Mouse (Mus musculus) liver, embryonic 12.5 days (tissue): Measurements from ENCODE around the gene Actr10. TPM values are rescaled to one million over a fixed set of nuclear protein-coding genes. Genes with fewer than 3 reads are reported as not detected.

Experiments used
- ATAC-seq: fragments of 200-750 bp; cut with Nextera tagmentation; 2 replicates; pipeline ENCODE4 v1.8.0; 2017; ENCODE audit warnings: moderate number of reproducible peaks, mild to moderate bottlenecking, moderate library complexity
- H3K27ac ChIP-seq: fragments of 300-500 bp; sonication (generic); 2 replicates; pipeline ENCODE4 v1.5.1; 2016; ENCODE audit warnings: mild to moderate bottlenecking
- H3K27me3 ChIP-seq: fragments of 300-500 bp; sonication (generic); replicated peaks from 2 replicates; pipeline ENCODE4 v1.6.1; 2016; ENCODE audit warnings: mild to moderate bottlenecking, moderate library complexity
- H3K36me3 ChIP-seq: fragments of 300-500 bp; sonication (generic); 2 replicates; pipeline ENCODE4 v1.6.1; 2016; ENCODE audit warnings: mild to moderate bottlenecking, moderate library complexity
- H3K4me1 ChIP-seq: fragments of 300-500 bp; sonication (generic); 2 replicates; pipeline ENCODE4 v1.6.1; 2016
- H3K4me2 ChIP-seq: fragments of 300-500 bp; sonication (generic); 2 replicates; pipeline ENCODE4 v1.6.1; 2016; ENCODE audit warnings: mild to moderate bottlenecking, moderate library complexity
- H3K4me3 ChIP-seq: fragments of 300-500 bp; sonication (generic); 2 replicates; pipeline ENCODE4 v1.5.1; 2016; ENCODE audit warnings: mild to moderate bottlenecking, moderate library complexity
- H3K9ac ChIP-seq: fragments of 300-500 bp; sonication (generic); 2 replicates; pipeline ENCODE4 v1.6.1; 2016; ENCODE audit warnings: mild to moderate bottlenecking, moderate library complexity
- H3K9me3 ChIP-seq: fragments of 300-500 bp; sonication (generic); replicated peaks from 2 replicates; pipeline ENCODE4 v1.6.1; 2016; ENCODE audit warnings: mild to moderate bottlenecking, moderate library complexity
- WGBS: fragments of 180-500 bp; shearing (Covaris S2); methylation state at CpG from one replicate; pipeline ENCODE4 v1.1.7; 2016; ENCODE audit not compliant: insufficient replicate concordance; 5-methylcytosine and 5-hydroxymethylcytosine counted together
- polyA plus RNA-seq: library from polyadenylated mRNA; unstranded; fragments of >200 nt; fragmentation: Nextera tagmentation; extraction: Ambion mirVana; gene quantifications from 2 replicates; pipeline ENCODE4 v1.2.1, GENCODE M21; 2016

Actr10 gene
- polyA plus RNA-seq, 1 experiment from 2014 or later, result 130 TPM

DNA sequence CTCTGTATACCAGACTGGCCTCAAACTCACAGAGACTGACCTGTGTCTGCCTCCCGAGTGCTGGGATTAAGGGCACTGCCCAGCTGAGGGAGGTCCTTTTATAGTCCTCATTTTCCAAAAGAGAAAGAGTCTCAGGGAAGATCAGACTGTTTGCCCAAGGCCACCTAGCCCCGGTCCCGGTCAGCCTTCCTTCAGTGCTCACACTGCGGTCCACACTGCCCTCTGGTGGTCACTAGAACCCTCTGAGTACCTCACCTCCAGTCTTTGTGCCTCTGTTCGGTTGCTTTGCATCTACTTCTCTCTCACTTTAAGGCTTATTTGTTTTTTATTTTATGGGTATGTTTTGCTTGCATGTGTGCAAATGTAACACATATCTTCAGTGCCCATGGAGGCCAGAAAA, 26.6 kb upstream of the Actr10 start:
- peaks cover 10% of the 10 kb centered on the region; the same call in 1 of the 2 replicates for H3K4me1 ChIP-seq
- WGBS, result 9% methylated on average over 5 of the region's 5 CpGs

DNA sequence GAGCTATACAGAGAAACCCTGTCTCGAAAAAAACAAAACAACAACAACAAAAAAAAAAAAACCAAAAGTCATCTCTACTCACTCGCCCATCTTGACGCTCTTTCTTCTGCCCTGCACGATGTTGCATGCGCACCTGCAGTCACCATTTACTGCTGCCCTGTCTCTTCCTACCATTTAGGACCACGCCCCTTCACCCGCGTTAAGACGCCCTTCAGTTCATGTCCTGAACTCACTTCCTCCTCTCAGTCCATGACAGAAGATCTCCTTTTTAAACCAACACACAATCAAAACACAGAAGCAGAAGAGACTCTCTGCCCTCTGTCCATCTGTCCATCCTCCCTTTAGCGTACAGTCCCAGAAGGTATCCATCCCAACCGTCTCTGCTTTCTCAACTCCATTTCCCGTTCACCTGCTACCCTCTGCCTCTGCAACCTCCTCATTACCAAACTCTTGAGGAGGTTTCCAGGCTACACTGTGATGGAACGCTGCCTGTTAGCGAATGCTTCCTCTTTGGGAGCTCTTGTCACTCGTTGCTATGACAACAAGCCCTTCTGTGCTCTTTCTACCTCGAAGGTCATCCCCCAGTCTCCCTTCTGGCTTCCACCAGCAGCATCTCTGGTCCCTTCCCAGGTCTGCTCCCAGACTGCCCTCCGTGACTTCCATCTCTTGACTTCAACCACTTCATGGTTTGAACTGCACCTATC, 25.8 kb upstream of the Actr10 start:
- no peak overlapping the region for H3K27ac ChIP-seq
- peaks cover 10% of the 10 kb centered on the region; the same call in 1 of the 2 replicates for H3K4me1 ChIP-seq
- ATAC-seq, result no peak
- no peaks in the 10 kb centered on the region for H3K9me3 ChIP-seq
- no peaks in the 10 kb centered on the region for H3K36me3 ChIP-seq
- WGBS, result 43% methylated on average over 17 of the region's 17 CpGs
- peaks cover 8% of the 10 kb centered on the region; the same call in 1 of the 2 replicates for H3K27me3 ChIP-seq
- H3K9ac ChIP-seq, result no peak overlapping the region
- no peak overlapping the region for H3K4me2 ChIP-seq
- no peak overlapping the region for H3K4me3 ChIP-seq

More for the DNA sequence above, 26.6 kb upstream of the Actr10 start:
- H3K27me3 ChIP-seq, result peaks cover 8% of the 10 kb centered on the region; the same call in 1 of the 2 replicates
- no peak overlapping the region for H3K4me3 ChIP-seq
- H3K9me3 ChIP-seq, result no peaks in the 10 kb centered on the region
- H3K9ac ChIP-seq, result no peak overlapping the region
- H3K27ac ChIP-seq, result no peak overlapping the region
- no peaks in the 10 kb centered on the region for H3K36me3 ChIP-seq
- ATAC-seq, result peak; percentile 47; the same call in 1 of the 2 replicates
- no peak overlapping the region for H3K4me2 ChIP-seq

DNA sequence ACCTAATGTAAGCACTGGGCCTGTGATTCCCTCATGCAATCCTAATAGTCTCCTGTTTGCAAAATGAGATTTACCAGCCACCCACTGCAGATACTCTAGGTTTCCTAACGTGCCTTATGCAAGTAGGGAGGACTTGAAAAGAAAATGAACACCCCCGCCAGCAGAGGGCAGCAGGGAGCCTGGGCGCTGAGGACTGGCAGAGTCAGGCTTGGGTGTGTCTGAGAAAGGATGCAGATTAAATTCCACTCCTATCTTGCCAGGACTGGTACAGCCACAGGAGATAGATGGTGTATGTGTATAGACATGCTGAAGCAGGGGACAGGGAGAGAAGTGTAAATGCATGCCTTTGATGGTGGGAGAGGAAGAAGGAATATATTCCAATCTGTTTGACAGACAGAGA, 24.2 kb upstream of the Actr10 start:
- Histone ChIP-seq H3K4me1 (peaks cover 10% of the 10 kb centered on the region; the same call in 1 of the 2 replicates), H3K27ac (no peak overlapping the region), H3K9me3 (0 out of 2 replicates have a peak, but pooled peaks cover 3% of the 10 kb centered on the region), H3K27me3 (peaks cover 8% of the 10 kb centered on the region; the same call in 1 of the 2 replicates), H3K36me3 (no peaks in the 10 kb centered on the region), H3K9ac (no peak overlapping the region), H3K4me3 (no peak overlapping the region), H3K4me2 (no peak overlapping the region)
- ATAC-seq, result peak; percentile 65
- WGBS, result 13% methylated on average over 3 of the region's 3 CpGs

DNA sequence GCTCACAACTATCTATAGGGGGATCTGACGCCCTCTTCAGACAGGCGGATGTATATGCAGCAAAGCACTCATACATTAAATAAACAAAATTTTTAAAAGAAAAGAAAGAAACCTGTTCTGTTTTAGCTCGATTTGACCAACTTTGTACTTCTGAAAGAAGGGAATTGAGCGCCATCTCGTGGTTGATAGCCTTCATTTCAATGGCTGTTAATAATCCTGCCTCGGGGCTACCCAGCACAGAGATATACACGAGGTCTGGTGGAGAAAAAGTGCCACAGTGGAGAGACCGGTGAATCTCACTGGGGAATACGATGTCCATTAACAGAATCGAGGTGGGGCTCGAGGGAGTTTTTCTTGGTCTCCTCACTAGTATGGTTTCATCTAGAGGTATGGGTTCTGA, 23.3 kb upstream of the Actr10 start:
- Histone ChIP-seq H3K4me1 (peaks cover 10% of the 10 kb centered on the region; the same call in 1 of the 2 replicates), H3K4me3 (no peak overlapping the region), H3K9ac (no peak overlapping the region), H3K27ac (no peak overlapping the region), H3K36me3 (no peaks in the 10 kb centered on the region), H3K9me3 (0 out of 2 replicates have a peak, but pooled peaks cover 3% of the 10 kb centered on the region), H3K27me3 (peaks cover 8% of the 10 kb centered on the region; the same call in 1 of the 2 replicates), H3K4me2 (no peak overlapping the region)
- 47% methylated on average over 11 of the region's 11 CpGs for whole genome bisulfite sequencing
- ATAC-seq, result no peak

DNA sequence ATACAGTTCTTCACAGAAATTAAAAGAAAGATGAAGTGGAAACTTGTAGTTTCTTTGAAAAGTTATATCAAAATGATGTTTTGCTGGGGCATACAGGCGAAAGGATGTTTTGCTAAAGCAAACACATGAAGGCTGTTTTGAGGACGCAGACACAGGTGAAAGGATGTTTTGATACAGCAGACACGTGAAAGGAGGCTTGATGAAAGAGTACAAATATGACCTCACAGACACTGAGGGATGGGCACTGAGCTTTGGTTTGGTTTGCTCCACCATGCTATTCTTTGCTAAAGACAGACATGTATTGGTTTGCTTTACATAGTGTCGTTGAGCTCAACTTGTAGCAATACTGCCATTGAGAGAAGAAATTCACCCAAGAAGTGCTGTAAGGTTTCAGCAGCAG, 7.9 kb upstream of the Actr10 start:
- no peak overlapping the region for H3K4me3 ChIP-seq
- H3K4me2 ChIP-seq, result no peak overlapping the region
- H3K4me1 ChIP-seq, result no peaks in the 10 kb centered on the region
- no peak for ATAC-seq
- no peak overlapping the region for H3K9ac ChIP-seq
- H3K9me3 ChIP-seq, result no peaks in the 10 kb centered on the region
- 69% methylated on average over 4 of the region's 4 CpGs for WGBS
- H3K36me3 ChIP-seq, result no peaks in the 10 kb centered on the region
- no peak overlapping the region for H3K27ac ChIP-seq
- H3K27me3 ChIP-seq, result no peaks in the 10 kb centered on the region

DNA sequence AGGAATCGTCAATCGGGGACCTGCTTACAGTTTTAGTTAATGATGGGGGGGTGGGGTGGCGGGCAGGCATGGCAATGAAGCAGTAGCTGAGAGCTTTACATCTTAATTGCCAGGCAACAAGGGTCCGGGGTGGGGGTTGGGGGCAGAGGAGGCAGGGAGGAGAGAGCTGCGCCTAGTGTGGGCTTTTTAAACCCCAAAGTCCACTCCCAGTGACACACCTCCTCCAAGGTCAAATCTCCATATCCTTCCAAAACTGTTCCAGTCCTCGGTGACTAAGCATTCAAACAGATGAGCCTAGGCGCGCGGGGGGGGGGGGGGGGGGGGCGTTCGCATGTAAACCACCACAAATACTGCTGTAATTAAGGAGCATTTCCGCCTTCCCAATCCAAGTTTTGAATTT, 507 bp upstream of the Actr10 start:
- H3K27ac ChIP-seq, result peak overlapping the region; percentile 87
- H3K9me3 ChIP-seq, result 0 out of 2 replicates have a peak, but pooled peaks cover 3% of the 10 kb centered on the region
- peak overlapping the region; percentile 95 for H3K4me3 ChIP-seq
- peaks cover 15% of the 10 kb centered on the region for H3K36me3 ChIP-seq
- H3K9ac ChIP-seq, result peak overlapping the region; percentile 94
- peak; percentile 11 for ATAC-seq
- H3K27me3 ChIP-seq, result no peaks in the 10 kb centered on the region
- 26% methylated on average over 10 of the region's 12 CpGs for WGBS
- peaks cover 14% of the 10 kb centered on the region for H3K4me1 ChIP-seq
- peak overlapping the region; percentile 76 for H3K4me2 ChIP-seq

DNA sequence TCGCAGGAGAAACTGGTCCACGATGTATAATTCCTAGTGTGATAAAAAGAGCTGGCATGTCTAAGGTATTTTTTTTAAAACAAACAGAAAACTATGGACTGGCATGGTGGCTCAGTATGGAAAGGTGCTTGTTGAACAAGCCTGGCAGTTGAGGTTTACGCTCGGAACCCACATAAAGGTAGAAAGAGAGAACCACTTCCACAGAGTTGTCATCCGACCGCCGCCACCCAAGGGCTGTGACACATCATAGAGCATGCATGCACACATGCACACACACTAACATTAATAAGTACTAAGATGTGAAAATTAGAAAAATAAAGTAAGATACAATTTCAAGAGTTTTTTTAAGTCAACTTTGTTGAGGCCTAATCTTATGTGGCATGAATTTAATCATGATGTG, 3.1 kb downstream of the Actr10 start:
- H3K36me3 ChIP-seq, result peaks cover 41% of the 10 kb centered on the region
- no peak overlapping the region for H3K27ac ChIP-seq
- no peak overlapping the region for H3K4me3 ChIP-seq
- H3K9me3 ChIP-seq, result 0 out of 2 replicates have a peak, but pooled peaks cover 3% of the 10 kb centered on the region
- no peaks in the 10 kb centered on the region for H3K27me3 ChIP-seq
- no peak for ATAC-seq
- H3K4me2 ChIP-seq, result no peak overlapping the region
- whole genome bisulfite sequencing, result 92% methylated on average over 7 of the region's 7 CpGs
- no peak overlapping the region for H3K9ac ChIP-seq
- peaks cover 14% of the 10 kb centered on the region for H3K4me1 ChIP-seq

DNA sequence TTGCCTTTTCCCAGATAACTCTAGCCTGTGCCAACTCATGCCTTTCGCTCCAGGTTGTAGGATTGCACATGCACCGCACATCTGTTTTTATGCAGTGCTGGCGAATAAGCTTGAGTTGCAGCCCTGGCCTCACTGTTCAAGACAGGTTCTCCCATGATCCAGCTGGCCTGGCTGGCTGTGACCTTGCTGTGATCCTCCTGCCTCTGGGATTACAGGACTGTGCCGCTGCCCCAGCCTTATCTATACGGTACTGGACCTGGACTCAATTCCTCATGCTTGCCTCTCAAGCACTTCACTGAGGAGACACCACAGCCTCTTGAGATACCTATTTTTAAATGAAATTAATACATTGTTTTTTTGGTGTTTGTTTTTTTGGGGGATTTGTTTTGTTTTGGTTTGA, 6.5 kb downstream of the Actr10 start:
- Histone ChIP-seq H3K4me3 (no peak overlapping the region), H3K36me3 (peaks cover 66% of the 10 kb centered on the region), H3K27me3 (no peaks in the 10 kb centered on the region), H3K27ac (no peak overlapping the region), H3K4me1 (peaks cover 5% of the 10 kb centered on the region), H3K9ac (no peak overlapping the region), H3K4me2 (no peak overlapping the region), H3K9me3 (no peaks in the 10 kb centered on the region)
- ATAC-seq, result no peak
- 90% methylated on average over 5 of the region's 5 CpGs for WGBS

DNA sequence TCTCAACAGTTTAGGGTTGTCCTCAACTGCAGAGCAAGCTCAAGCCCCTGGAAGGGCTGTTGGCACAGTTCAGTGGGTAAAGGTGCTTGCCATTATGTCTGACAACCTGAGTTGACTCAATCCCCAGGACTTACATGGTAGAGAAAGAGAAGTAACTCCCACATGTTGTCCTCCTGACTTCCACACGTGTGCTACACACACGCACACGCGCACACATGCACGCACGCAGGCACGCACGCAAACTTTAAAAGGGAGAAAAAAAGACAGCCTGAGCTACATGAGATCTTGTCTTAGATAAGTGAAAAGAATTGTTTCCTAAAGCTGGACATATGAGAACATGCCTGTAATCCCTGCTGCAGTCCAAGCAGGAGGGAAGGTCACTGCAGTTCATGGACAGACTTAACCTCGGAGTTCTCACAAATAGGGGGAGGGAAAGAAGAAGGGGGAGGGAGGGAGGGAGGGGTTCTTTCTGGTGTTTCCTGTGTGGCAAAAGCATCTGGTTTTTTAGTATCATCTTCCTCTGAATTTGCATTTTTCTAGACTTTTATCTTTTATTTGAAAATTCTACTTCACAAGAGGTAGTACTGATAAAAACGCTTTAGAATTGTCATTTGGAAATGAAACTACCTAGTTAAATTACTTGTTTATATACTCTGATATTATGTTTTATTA, 9.1 kb downstream of the Actr10 start:
- no peaks in the 10 kb centered on the region for H3K27me3 ChIP-seq
- H3K4me1 ChIP-seq, result no peaks in the 10 kb centered on the region
- H3K4me3 ChIP-seq, result no peak overlapping the region
- H3K9me3 ChIP-seq, result no peaks in the 10 kb centered on the region
- H3K36me3 ChIP-seq, result peaks cover 66% of the 10 kb centered on the region
- no peak overlapping the region for H3K9ac ChIP-seq
- ATAC-seq, result no peak
- no peak overlapping the region for H3K4me2 ChIP-seq
- H3K27ac ChIP-seq, result no peak overlapping the region
- 93% methylated on average over 10 of the region's 10 CpGs for WGBS

DNA sequence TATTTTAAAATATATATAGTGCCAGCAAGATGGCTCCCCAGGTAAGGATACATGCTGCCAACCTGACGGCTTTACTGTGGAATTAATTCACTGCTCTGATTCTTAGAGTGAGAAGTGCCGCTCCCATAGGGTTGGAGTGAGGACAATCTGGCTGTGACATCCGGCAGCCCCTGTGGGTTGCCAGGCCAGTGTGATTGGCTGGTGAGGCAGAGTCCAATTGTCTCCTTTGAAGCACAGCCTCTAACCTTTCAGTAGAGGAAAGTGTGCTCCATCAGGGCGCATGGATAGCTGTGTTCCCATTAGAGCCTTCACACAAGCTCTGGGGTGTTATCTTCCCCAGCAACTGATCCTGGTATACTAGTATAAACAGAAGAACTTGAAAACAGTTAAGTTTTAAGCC, 21.0 kb downstream of the Actr10 start:
- Histone ChIP-seq H3K9me3 (no peaks in the 10 kb centered on the region), H3K4me2 (no peak overlapping the region), H3K27ac (no peak overlapping the region), H3K4me3 (no peak overlapping the region), H3K4me1 (no peaks in the 10 kb centered on the region), H3K36me3 (peaks cover 82% of the 10 kb centered on the region), H3K27me3 (no peaks in the 10 kb centered on the region), H3K9ac (no peak overlapping the region)
- ATAC-seq, result no peak
- WGBS, result 86% methylated on average over 4 of the region's 4 CpGs

DNA sequence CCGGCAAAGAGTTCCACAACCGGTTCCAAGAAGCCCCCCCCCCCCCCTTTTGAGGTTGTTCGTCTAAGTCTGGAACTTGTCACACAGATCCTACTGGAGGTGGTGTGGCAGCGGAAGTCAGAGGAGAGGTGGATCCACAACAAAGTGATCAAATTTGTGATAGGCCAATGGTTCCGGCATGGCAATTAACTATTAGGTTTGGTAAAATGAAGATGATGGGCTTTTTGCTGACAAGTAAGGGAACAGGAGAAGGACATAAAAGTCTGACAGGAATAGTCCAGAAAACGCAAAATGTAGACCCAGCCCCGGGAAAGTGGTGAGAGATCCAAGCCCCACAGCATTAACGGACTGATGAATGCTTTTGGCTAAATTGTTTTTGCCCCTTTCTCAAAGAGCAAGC, 29.9 kb downstream of the Actr10 start:
- H3K4me2 ChIP-seq, result peak overlapping the region; percentile 66
- peaks cover 9% of the 10 kb centered on the region for H3K4me1 ChIP-seq
- H3K27ac ChIP-seq, result peak overlapping the region; percentile 94
- H3K4me3 ChIP-seq, result peak overlapping the region; percentile 74
- no peak for ATAC-seq
- peak overlapping the region; percentile 78; the same call in 1 of the 2 replicates for H3K9ac ChIP-seq
- peaks cover 14% of the 10 kb centered on the region for H3K36me3 ChIP-seq
- 56% methylated on average over 8 of the region's 8 CpGs for WGBS
- no peaks in the 10 kb centered on the region for H3K27me3 ChIP-seq
- H3K9me3 ChIP-seq, result no peaks in the 10 kb centered on the region

DNA sequence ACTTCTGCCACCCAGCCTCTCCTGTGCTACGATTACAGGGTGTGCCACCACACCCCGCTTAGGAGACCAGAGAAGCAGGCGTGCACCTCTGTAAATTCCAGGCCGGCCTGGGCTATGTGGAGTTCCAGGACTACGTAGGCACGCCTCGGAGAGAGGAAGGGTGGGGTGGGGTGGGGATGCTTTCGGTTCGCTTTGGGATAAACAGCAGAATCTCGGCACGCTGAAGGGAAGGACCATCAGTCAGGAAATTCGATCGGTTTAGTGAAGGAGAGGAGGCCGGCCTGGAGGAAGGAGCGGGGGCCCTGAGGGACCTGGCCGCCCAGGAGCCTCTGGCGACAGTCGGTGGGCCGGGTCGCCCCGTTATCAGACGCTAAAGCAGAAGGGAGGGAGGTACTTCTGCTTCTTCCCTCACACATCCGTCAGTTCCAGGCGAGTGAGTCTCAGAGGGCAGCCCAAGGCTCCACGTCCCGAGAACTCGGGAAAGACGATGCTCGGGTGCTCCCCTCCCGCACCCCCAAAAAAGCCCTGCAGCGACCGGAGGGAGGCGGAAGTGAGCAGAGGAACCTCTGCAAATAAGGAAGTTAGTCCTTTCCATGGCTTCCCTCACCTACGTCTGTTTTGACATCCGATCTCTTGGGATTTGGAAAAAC, 30.6 kb downstream of the Actr10 start:
- peaks cover 10% of the 10 kb centered on the region for H3K36me3 ChIP-seq
- peak overlapping the region; percentile 78 for H3K9ac ChIP-seq
- H3K4me1 ChIP-seq, result peaks cover 9% of the 10 kb centered on the region
- peak overlapping the region; percentile 94 for H3K27ac ChIP-seq
- H3K9me3 ChIP-seq, result no peaks in the 10 kb centered on the region
- H3K4me2 ChIP-seq, result peak overlapping the region; percentile 66
- peak; percentile 93 for ATAC-seq
- H3K27me3 ChIP-seq, result no peaks in the 10 kb centered on the region
- H3K4me3 ChIP-seq, result peak overlapping the region; percentile 74
- WGBS, result under 1% methylated on average over 35 of the region's 35 CpGs
